Mouse (Mus musculus): ENCODE measurements around the gene Smad1. TPM values are rescaled to one million over a fixed set of nuclear protein-coding genes. Genes with fewer than 3 reads are reported as not detected.

The Smad1 gene
- total RNA-seq, 2 experiments from 2014 or later, result 25.6 TPM

DNA sequence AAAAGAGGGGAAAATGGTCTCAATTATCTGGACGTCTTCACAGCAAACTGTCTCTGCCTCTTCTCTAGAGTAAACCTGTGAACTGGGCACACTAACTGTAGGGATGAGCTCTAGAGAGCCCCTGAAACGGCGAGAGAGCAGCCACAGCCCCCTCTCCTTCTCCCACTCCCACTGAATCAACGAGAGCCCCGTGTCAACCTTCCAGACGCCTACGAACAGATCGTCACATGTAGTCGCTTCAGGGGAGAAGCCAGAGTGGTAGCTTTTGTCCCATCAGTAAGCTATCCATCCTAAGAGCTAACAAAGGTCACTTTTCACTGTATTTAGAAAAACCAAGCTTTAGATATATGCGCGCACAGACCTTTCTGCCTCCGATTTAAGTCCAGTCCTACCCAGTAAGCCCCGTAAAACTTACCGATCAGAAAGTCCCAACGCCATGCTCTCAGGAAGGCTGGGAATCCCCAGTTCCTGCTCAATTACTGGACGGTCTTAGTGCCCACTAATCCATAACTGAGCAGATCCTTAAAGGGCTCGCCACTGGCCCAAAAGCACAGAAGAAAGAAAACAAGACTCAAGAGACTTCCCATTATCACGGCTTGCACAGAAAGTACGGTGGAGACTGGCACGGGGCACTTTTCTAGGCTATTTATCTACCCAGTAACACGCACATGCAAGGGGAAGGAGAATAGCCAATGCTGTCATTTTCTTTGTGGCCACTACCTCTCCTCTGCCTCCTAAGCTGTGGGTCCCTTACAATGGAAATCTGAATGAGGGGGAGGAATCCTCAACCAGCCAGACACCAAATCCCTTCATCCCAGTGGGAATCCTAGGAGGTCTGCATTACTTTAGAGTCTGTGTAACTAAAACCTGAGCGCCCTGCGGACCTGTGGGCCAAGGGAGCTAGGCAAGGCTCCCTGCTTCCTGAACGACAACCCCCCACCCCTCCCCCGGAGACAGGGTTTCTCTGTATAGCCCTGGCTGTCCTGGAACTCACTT, 14.7 kb downstream of the Smad1 start:
- DNase-seq (ENCODE audit: low spot score in 2 of 2), result no peak

GRCm38 (mm10) chr8:79382857-79383262, 16.5 kb downstream of the Smad1 start:
- DNase-seq (ENCODE audit: low spot score in 2 of 2), result no peak

DNA sequence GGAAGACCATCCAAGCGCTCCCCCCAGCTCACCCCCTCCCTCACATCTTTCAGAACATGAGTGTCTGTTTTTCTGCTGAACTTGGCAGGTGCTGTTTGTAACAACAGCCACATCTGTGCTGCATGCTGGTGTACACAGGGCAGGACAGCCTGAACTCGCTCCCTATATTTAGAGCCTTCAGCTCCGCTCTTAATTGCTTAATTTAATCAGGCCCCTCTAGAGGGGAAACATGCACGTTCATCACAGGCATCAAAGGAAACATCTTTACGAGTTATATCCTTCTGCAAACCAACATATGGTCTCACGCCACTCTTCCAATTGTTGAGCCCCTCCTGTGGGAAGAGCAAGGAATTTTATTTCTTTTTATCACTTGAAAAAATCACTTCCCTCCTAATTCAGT, 17.5 kb downstream of the Smad1 start:
- DNase-seq (ENCODE audit: low spot score in 2 of 2), result no peak

- DNase-seq (ENCODE audit: low spot score in 2 of 2), result no peak
Observed at GRCm38 (mm10) chr8:79380386-79380785, 18.9 kb downstream of the Smad1 start.

DNA sequence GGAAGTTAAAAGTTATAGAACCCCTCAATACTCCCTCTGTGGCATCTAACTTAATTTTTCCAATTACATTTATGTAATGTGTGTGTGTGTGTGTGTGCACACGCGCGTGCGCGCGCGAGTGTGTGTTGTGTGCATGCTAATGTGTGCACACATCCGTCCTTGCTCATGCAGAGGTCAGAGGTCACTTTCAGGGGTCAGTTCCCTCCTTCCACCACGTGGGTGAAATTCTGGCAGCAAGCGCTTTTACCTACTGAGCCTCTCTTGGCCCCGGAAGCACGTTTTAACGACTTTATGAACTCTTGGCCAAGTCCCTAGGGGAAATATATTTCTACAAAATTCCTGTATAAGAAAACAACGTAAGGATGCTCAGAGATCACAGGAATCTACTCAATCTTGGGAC, 19.3 kb downstream of the Smad1 start:
- DNase-seq (ENCODE audit: low spot score in 2 of 2), result no peak

DNA sequence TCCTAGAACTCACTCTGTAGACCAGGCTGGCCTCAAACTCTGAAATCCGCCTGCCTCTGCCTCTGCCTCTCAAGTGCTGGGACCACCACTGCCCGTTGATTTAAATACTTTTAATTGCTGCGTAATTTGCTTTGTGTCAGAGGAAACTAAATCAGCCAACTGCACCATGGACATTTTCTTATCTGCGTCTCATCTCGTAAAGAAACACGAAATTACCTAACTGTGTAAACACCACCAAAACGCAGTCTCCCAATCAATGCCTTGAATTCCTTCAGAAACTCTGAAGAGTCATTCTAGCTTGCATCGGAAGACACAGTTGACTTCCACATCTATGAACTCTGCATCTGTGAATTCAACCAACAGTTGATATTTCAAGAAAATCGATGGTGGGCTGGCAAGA, 22.7 kb downstream of the Smad1 start:
- DNase-seq (ENCODE audit: low spot score in 2 of 2), result no peak

DNA sequence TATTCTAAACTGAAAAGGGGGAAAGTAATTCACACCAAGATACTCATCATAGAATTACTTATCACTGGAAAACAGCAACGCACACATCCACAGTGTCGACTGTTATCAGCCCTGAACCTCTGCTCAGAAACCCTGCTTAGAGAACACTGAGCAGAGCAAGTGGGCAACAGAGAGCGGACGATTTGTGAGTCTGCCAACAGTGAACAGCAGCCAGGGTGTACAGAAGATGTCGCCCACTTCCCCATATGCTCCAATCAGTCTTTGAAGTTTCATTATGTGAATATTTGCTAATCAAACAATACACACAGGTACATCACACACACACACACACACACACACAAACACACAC, 23.6 kb downstream of the Smad1 start:
- no peak for DNase-seq (ENCODE audit: low spot score in 2 of 2)

DNA sequence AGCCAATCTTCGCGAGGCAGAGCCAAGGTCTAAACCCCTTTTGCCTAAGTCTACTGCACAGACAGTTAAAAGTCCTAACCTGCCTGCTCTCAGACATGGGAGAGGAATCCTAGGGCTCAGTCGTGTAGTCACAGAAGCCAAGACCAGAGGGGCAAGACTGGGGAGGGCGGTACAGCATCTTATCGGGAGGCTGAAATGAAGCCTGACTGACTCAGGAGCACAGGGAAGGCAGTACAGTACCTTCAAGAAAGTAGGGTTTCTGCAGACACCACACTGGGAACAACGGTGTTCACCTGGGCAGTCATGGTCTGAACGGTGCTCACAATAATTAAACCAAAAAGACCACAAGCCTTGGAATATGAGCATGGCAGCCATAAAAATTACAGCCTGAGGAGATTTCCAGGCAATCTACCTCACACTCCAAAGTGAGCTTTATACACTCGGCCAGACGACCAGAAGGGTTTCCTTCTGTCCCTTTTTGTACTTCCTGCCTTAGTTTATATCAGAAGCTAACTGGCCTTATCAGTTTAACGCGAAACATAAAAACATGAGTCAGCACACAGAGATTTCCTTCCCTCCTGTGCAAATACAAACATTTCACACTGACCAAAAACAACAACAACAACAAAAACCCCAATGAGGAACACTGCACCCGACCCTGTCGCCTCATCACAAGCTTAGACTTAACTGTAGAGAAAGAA, 24.1 kb downstream of the Smad1 start:
- no peak for DNase-seq (ENCODE audit: low spot score in 2 of 2)

DNA sequence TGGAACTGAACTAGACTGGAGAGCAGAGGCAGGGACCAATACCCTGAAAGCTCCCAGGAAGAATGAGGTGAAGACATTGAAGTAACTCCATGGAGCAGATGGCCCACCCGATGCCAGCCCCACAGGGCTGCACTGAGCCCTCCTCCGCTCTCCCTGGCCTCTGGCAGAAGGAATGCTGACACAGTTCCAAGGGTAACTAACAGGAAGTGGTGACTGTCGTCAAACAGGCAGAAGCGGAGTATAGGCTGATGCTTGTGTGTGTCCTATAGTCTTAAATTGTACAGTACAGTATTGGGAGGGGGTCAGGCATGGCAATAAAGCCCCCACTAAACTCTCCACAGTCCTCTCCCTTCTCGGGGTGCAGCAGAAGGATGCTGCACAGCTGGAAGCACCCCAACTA, 24.9 kb downstream of the Smad1 start:
- DNase-seq (ENCODE audit: low spot score in 2 of 2), result no peak

GRCm38 (mm10) chr8:79373563-79373962, 25.8 kb downstream of the Smad1 start:
- no peak for DNase-seq (ENCODE audit: low spot score in 2 of 2)

DNA sequence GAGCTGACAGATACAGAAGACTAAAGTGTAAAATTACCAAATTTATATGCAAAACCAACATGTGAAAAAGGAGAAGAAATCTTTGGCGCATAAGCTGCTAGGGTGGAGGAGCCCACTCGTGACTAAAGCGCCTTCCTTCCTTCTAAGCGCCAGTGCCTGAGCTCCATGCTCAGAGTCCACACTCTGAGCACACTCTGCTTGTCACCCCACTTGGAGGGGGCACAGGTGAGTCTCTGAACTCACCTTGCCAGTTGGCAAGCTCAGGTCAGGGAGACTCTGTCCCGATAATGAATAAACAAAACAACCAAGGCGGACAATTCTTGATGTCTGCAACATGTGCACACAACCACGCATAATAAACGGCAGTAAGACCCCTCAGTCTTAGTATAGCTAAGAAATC, 26.4 kb downstream of the Smad1 start:
- no peak for DNase-seq (ENCODE audit: low spot score in 2 of 2)

GRCm38 (mm10) chr8:79372521-79372920, 26.8 kb downstream of the Smad1 start:
- no peak for DNase-seq (ENCODE audit: low spot score in 2 of 2)

DNA sequence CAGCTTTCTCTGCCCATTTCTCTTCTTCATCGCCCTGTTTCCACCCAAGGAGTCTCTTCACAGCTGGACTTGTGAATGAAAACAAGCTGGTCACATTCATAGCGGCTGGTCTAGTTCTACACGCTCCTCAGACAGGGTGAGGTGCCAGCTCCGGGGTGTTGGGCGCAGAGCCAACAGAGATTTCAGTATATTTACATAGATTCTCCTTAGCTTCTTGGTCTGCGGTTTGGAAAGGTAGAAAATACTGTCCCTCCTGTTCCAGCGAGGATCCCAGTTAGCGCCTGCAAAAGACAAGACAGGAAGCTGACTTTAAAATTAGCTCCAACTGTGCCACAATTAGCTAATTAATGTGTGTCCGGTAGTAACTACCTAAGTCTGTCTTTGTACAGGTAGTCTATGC, 27.2 kb downstream of the Smad1 start:
- no peak for DNase-seq (ENCODE audit: low spot score in 2 of 2)

DNA sequence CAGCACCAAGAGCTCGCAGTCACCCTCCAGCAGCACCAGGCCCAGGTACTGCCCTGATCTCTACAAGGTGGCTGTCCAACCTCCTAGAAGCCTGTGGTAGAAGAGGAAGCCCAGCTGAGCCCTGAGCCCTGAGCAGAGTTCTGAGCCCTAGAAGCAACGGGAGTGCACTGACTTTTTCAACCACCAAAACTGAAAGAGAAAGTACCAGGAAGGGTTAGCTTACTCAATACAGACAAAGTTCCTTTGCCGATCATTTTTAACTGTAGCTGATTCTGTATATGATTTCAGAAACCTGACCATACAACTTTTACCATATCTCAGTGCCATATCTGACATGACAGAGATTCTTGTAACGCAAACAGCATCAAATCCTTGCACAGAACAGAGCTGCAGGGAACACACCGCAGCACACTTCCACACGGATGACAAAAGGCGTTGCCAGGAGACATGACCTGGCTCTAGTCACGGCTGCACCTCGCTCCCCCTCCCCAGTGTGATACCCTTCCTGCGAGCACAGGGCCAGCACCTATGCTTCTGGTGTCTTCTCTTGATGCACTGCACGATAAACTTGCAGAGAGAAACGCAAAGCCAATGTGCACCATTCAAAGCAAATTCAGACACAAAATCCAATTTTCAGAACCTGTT, 28.6 kb downstream of the Smad1 start:
- DNase-seq (ENCODE audit: low spot score in 2 of 2), result no peak

GRCm38 (mm10) chr8:79369163-79369562, 30.2 kb downstream of the Smad1 start:
- no peak for DNase-seq (ENCODE audit: low spot score in 2 of 2)

DNA sequence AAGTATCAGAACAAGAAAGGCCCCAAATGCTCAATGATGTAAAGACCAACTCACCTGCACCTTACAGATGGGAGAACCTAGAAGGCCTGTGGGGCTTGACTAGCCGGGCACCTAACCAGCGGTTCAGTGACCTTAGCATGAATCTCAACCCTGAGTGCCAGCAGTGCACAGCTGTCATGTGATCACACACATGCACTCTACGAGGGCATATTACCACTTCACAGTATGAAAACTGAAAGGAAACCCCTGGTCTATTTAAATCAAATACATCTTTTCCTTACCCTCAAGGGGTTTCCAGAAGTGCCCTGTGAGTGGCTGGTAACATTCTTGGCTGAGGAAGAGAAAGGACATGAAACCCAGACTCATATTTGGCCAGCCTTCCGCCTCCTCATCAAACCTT, 31.4 kb downstream of the Smad1 start:
- no peak for DNase-seq (ENCODE audit: low spot score in 2 of 2)

DNA sequence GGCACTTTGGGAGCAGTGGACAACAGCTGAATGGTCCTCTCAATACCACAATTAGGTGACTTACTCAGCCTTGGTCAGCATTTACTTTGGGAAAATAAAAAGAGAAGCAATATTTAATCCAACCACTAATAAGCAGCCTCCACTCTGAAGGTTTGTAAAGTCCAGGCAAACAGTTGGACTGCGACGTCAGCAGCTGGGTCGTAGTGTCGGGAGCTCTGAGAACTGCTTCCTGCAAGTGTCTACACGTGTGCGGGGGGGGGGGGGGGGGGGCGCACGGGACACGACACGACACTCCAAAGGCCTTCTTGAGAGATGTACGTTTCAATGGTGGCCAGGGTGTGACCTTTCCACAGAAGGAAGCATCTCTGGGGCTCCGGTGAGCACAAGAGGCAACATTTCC, 32.0 kb downstream of the Smad1 start:
- no peak for DNase-seq (ENCODE audit: low spot score in 2 of 2)

- no peak for DNase-seq (ENCODE audit: low spot score in 2 of 2)
Observed at GRCm38 (mm10) chr8:79366227-79366626, 33.1 kb downstream of the Smad1 start.

DNA sequence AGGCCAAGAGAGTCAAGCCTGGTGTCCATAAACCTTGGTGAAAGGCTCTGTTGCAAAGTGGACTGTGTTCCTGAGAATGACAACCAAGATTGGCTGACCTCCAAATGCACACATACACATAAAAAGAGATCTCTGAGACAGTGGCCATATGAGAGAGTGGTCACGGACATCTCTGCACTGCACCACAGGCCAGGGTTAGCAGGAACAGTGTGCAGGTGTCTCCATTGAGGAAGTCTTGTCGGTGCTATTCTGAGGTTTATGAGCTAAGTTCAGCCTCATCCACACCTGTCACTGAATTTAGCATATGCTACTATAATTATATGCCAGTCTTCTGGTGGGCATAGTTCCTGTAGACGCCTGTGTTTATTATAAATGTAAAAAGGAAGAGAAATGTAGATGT, 33.6 kb downstream of the Smad1 start:
- DNase-seq (ENCODE audit: low spot score in 2 of 2), result no peak

GRCm38 (mm10) chr8:79364806-79365205, 34.5 kb downstream of the Smad1 start:
- DNase-seq (ENCODE audit: low spot score in 2 of 2), result no peak

- DNase-seq (ENCODE audit: low spot score in 2 of 2), result no peak
Observed at GRCm38 (mm10) chr8:79362430-79362829, 36.9 kb downstream of the Smad1 start.
